Mouse (Mus musculus) adrenal gland, adult 8-10 months (tissue): ENCODE data around the gene Gnat1. TPM values are rescaled to one million over a fixed set of nuclear protein-coding genes. Genes with fewer than 3 reads are reported as not detected.

Experiments
- DNase-seq: peaks from one replicate; pipeline ENCODE4 v3.0.0; 2022
- total RNA-seq, 4 experiments: library from RNA; stranded (reverse); gene quantifications; 2 replicates each; pipeline ENCODE4 v1.2.4; 2022

Gnat1 gene
- total RNA-seq, 4 experiments from 2014 or later, result 0.74 TPM; not detected in 3

GRCm38 (mm10) chr9:107674609-107675429 lies 4.7 kb downstream of the Gnat1 start:
- no peak for DNase-seq

- no peak for DNase-seq
Measured at GRCm38 (mm10) chr9:107670259-107670658, 9.3 kb downstream of the Gnat1 start.

DNA sequence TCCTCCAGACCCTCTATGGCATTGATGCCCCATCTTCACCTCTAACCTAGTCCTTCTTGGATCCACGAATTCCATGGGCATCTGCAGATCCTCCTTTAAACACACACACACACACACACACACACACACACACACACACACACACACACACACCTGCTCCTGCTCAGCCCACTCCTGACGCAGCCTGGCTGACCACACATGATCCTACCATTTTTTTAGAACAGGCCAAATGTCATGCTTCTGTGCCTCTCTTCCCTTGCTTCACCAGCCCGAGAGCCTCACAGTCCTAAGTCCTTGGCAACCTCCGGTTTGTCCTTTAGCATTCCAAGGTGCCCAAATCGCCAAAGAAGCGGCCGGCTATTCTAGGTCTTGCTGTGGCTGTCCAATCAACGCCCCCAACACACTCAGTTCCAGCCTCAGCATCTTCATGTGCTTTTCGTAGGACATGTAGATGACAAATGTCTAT lies 10.0 kb downstream of the Gnat1 start, which contains the start of gene Slc38a3:
Gene Slc38a3 (minus strand): TSS at position 51 of the 466 bp plus-strand sequence.
- DNase-seq, result no peak

DNA sequence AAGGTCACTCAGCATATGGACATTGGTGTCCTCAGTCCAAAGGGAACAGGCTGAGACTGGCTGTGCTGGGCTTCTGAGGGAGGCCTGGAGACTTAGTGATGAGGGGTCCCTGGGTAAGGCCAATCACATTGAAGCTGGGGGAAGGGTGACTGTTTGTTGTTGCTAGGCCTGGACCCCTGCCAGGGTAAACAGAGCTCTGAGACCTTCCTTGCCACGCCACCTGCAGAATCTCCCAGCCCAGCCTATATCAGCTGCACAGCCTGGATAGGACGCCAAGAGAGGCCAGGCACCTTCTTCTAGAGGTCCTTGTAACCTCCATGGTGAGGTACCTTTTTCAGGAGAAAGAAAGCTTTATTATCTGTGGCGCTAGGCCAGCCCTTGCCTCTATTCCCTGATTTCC lies 10.6 kb downstream of the Gnat1 start:
- no peak for DNase-seq

- DNase-seq, result no peak
Measured at GRCm38 (mm10) chr9:107668011-107668410, 11.5 kb downstream of the Gnat1 start.

GRCm38 (mm10) chr9:107667219-107667618 lies 12.3 kb downstream of the Gnat1 start:
- no peak for DNase-seq

DNA sequence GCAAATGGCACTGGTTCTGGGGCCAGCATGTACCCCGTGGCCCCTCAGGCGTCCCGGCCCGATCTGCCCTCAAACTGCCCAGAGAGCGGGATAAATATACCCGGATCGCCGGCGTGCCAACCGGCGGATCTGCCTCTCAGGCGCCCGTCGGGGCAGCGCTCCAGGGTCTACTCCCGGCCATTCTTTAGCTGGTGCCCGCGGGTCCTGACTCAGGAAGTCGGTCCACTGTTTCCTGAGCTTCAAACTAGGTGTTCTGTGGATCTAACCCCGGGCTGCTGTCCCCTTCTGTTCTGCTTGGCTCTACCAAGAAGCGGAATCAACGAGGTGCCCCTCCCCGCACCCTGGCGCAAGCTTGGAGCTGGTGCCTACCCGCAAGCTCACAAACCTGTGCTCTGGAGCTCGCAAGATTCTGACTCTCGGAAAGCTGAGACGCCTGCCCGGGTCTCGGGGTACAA lies 12.7 kb downstream of the Gnat1 start:
- no peak for DNase-seq

- DNase-seq, result no peak
Measured at GRCm38 (mm10) chr9:107665308-107665707, 14.2 kb downstream of the Gnat1 start.

GRCm38 (mm10) chr9:107663525-107663924 lies 16.0 kb downstream of the Gnat1 start:
- no peak for DNase-seq

GRCm38 (mm10) chr9:107662342-107662741 lies 17.2 kb downstream of the Gnat1 start:
- no peak for DNase-seq

DNA sequence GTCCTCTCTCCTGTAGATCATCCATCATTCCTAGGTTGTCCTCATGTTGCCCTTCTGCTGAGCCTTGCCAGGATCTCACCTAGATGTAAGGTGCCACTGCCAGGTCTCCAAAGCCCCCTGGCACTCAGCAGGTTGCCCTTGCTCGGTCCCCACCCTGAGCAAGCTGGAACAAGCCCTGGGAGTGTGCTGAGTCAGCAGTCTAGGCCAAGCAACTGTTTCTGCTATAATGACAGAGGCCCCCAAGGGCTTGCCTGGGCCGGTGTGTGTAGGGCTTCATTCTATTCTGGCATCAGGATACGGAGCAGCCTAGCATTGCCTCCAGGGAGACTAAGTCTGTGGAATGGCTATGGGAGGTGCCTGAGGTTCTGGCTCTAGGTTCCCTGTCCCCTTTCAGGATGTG lies 18.7 kb downstream of the Gnat1 start:
- no peak for DNase-seq

GRCm38 (mm10) chr9:107659961-107660360 lies 19.6 kb downstream of the Gnat1 start:
- DNase-seq, result no peak

- no peak for DNase-seq
Measured at GRCm38 (mm10) chr9:107659551-107659950, 20.0 kb downstream of the Gnat1 start.

GRCm38 (mm10) chr9:107658096-107658495 lies 21.4 kb downstream of the Gnat1 start:
- no peak for DNase-seq

DNA sequence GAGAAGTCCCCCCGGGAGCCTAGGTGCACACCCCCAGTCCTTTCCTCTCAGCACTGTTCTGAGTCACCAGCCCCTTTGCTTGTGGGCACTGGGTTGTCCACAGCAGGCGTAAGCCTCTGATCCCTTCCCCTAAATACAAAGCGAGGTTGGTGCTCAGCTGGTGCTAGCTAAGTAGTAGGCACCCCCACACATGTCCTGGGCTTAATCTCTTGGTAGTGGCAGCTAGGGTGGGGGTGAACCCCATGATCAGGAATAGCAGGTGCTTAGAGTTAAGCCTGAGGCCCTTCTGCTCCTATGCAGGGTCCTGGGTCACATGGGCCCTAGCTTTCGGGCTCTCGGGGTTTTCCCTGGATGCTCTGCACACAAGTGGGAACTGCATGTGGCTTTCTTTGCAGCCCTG lies 22.4 kb downstream of the Gnat1 start:
- no peak for DNase-seq

DNA sequence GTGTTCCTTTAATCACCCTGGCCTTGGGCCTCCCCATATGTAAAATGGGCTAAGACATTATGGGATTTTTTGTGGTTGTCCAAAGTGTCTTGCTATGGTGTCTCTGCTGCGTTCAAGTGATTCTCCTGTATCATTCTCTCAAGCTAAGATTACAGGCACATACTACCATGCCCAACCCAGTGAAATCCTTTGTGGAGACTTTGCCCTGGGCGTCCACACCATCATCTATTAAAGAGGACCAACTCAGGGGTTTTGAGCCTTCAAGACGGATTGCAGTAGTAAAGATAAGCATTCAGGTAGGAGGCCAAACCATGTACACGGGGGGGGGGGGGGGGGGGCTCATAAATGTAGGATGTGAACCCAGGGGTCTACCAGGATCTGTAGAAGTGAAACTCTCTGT lies 24.9 kb downstream of the Gnat1 start:
- DNase-seq, result no peak

DNA sequence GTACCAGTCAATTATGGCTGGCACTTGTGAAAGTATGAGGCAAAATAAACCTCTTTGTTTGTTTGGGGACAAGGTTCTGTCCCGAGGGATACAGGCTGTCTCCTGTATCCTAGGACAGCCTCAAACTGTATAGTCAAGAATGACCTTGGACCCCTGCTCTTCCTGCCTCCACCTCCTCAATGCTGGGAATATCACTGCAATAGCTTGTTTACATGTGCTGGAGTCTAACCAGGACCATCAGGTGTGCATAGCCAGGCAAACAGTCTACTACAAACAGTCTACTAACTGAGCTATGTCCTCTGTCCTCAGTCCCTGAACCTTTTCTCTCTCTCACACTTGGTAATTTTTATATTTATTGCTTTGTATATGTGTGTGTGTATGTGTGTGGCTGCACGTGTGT lies 26.0 kb downstream of the Gnat1 start:
- no peak for DNase-seq

DNA sequence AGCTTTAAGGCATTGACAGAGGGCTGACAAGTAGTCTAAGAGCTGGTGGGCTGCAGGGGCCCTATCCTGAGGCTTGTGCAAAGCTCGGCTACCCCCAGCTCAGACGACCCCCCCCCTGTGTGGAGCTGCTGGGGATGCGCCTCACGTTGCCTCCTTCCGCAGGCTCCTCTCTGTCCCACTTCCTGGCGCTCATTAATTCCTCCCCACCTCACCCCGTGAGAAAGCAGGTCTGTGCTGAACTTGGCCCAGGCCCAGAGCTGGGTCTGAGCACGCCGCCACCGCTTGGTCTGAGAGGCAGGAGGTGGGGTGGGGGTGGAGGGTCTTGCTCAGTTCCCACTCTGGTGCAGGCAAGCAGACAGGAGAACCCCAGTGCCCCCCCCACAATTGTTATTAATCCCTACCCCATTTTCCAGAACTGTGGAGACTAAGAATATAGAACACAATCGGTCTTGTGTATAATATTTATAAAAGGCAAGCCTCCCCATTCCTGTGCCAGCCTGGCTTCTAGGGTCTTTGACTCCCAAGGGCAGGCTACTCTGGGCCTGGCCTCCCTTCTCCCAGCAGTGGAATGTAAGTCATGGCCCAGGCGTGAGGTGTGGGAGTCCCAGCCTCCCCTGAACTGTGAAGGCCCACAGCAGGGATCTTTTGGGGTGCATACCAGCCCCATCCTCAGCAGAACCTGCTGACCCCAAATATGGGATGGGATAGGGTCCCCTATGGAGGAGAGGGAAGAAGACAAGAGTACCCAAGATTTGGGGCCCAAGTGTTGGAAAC lies 28.6 kb downstream of the Gnat1 start:
- DNase-seq, result no peak

DNA sequence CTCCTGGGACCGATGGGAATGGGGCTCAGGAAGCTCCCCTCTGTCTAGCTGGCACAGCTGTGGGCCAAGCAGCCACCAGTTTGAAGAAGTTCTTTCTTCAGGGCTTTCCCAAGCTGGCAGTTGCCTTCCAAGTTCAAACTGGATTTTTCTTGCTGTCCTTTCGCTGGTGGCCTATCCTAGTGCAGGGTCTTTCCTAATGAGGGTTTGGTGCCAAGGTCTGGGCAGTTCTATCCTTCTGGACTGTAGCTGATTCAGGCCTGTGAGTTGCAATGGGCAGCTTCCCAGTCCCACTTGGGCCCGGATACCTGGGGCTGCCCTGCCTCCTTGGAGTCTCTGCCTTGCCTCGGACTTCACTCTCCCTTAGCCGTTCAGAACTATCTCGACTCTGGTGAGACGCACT lies 29.3 kb downstream of the Gnat1 start:
- DNase-seq, result no peak

- no peak for DNase-seq
Measured at GRCm38 (mm10) chr9:107648767-107649166, 30.7 kb downstream of the Gnat1 start.

GRCm38 (mm10) chr9:107646975-107647374 lies 32.5 kb downstream of the Gnat1 start:
- no peak for DNase-seq

DNA sequence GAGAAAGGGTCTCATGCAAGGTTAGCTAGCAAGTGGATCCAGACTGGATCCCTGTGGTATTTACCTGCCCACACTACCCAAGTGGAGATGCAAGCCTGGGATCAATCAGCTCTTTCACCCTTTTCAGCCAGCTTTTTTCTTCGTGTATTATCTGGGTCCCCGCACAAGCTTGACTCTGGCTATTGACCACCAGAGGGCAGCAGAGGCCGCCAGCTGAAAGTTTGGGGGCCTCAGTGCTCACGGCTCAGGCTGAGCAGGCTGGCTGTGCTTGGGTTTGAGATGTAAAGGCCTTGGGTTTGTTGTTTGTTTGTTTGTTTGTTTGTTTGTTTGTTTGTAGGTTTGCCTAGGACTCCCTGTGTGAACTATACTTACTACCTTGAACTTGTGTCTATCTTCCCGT lies 33.9 kb downstream of the Gnat1 start:
- no peak for DNase-seq

- no peak for DNase-seq
Measured at GRCm38 (mm10) chr9:107645153-107645510, 34.4 kb downstream of the Gnat1 start.
